Mouse (Mus musculus) heart, adult 2 months (tissue): ENCODE results near the gene Fndc7.

Source experiments
- CTCF ChIP-seq: fragments of 200-600 bp; IDR thresholded peaks from 2 replicates; pipeline ENCODE4 v1.8.1; 2022; ENCODE audit warnings: antibody characterized with exemption, mild to moderate bottlenecking, moderate library complexity
- EP300 ChIP-seq: fragments of 200-500 bp; IDR thresholded peaks from 2 replicates; pipeline ENCODE4 v1.6.1; 2011; ENCODE audit warnings: low read depth, low read length, control low read depth; ENCODE audit not compliant: insufficient read depth
- POLR2A ChIP-seq: fragments of 200-500 bp; IDR thresholded peaks from 2 replicates; pipeline ENCODE4 v1.6.1; 2011; ENCODE audit warnings: mild to moderate bottlenecking, low read depth, low read length, control low read depth; ENCODE audit not compliant: insufficient read depth

DNA sequence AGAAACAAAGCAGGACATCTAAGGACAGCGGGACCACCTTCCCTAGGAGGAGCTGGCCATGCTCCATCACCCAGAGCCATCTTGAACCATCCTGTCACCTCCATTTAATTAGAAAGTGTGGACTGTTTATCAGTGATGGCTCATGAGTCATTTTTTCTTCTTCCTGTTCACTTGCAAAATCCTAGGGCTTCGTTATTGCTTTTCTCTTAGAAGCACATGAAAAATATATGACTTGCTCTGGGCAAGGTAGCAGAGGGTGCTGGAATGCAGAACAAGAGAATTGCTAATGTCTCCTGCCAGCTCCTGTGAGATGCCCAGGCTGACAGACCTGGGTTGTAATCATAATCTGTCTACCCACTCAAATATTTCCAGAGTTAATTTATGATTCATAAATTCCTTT is 29.0 kb downstream of the Fndc7 start:
- TF ChIP-seq POLR2A: no peak
- no peak for TF ChIP-seq CTCF
- no peak for TF ChIP-seq EP300
